Mouse (Mus musculus) forebrain, postnatal 0 days (tissue): Measurements from ENCODE around the gene Igsf9. TPM values are rescaled to one million over a fixed set of nuclear protein-coding genes. Genes with fewer than 3 reads are reported as not detected.

ENCODE experiments used
- ATAC-seq: fragments of 200-750 bp; cut with Nextera tagmentation; 2 replicates; pipeline ENCODE4 v1.8.0; 2017; ENCODE audit warnings: mild to moderate bottlenecking, moderate library complexity
- DNase-seq: peaks from one replicate; pipeline ENCODE4 v3.0.0-alpha.2; 2015
- H3K27ac ChIP-seq: fragments of 300-500 bp; sonication (generic); 2 replicates; pipeline ENCODE4 v1.5.1; 2014; ENCODE audit warnings: low read depth, mild to moderate bottlenecking, antibody characterized with exemption, low read length, moderate library complexity, mixed read lengths
- H3K27me3 ChIP-seq: fragments of 300-500 bp; sonication (generic); 2 replicates; pipeline ENCODE4 v1.6.1; 2014; ENCODE audit warnings: mild to moderate bottlenecking, low read length, mixed read lengths; ENCODE audit not compliant: insufficient read depth
- H3K36me3 ChIP-seq: fragments of 300-500 bp; sonication (generic); 2 replicates; pipeline ENCODE4 v1.6.1; 2014; ENCODE audit warnings: mild to moderate bottlenecking, moderate library complexity; ENCODE audit not compliant: insufficient read depth
- H3K4me1 ChIP-seq: fragments of 300-500 bp; sonication (generic); 2 replicates; pipeline ENCODE4 v1.6.1; 2014; ENCODE audit warnings: antibody characterized with exemption; ENCODE audit not compliant: insufficient read depth
- H3K4me2 ChIP-seq: fragments of 300-500 bp; sonication (generic); 2 replicates; pipeline ENCODE4 v1.6.1; 2014; ENCODE audit warnings: low read depth, mild to moderate bottlenecking, moderate library complexity
- H3K4me3 ChIP-seq: fragments of 300-500 bp; sonication (generic); 2 replicates; pipeline ENCODE4 v1.5.1; 2014; ENCODE audit warnings: low read depth, low read length, mixed read lengths
- H3K9ac ChIP-seq: fragments of 300-500 bp; sonication (generic); 2 replicates; pipeline ENCODE4 v1.6.1; 2014; ENCODE audit warnings: mild to moderate bottlenecking
- H3K9me3 ChIP-seq: fragments of 300-500 bp; sonication (generic); 2 replicates; pipeline ENCODE4 v1.6.1; 2016; ENCODE audit warnings: low read length
- CTCF ChIP-seq: sonication (generic); IDR thresholded peaks from 2 replicates; pipeline ENCODE4 v1.5.1; 2016; ENCODE audit warnings: antibody characterized with exemption, control low read depth, low read depth
- WGBS: fragments of 180-500 bp; shearing (Covaris S2); extraction: QIAGEN DNeasy Blood & Tissue Kit; methylation state at CpG from one replicate; pipeline ENCODE4 v1.1.7; 2014; 5-methylcytosine and 5-hydroxymethylcytosine counted together
- polyA plus RNA-seq: library from polyadenylated mRNA; unstranded; fragments of >200 nt; fragmentation: Nextera tagmentation; extraction: Ambion mirVana; gene quantifications from 2 replicates; pipeline ENCODE4 v1.2.1, GENCODE M21; 2015
- total RNA-seq: library from RNA; depleted of rRNA; stranded (reverse); fragments of >200 nt; gene quantifications from 2 replicates; pipeline ENCODE4 v1.2.3, GENCODE M21; 2014; rRNA removed

The Igsf9 gene
- 35.3 and 36.2 TPM in 2 replicates for total RNA-seq
- polyA plus RNA-seq, result 13.3 and 25.6 TPM in 2 replicates

- peaks cover 45% of the 10 kb centered on the region for H3K4me1 ChIP-seq
- DNase-seq (peak; percentile 97), ATAC-seq (peak; percentile 97)
- no peaks in the 10 kb centered on the region for H3K27me3 ChIP-seq
- H3K9ac ChIP-seq, result peak within 1 kb of the TSS; percentile 61
- peak; percentile 82 for TF ChIP-seq CTCF
- H3K4me3 ChIP-seq, result peak within 1 kb of the TSS; percentile 72
- no peaks in the 10 kb centered on the region for H3K36me3 ChIP-seq
- H3K27ac ChIP-seq, result peak within 1 kb of the TSS; percentile 43
- under 1% methylated on average over 38 of the region's 38 CpGs for WGBS
- peak within 1 kb of the TSS; percentile 61 for H3K4me2 ChIP-seq
- H3K9me3 ChIP-seq, result no peaks in the 10 kb centered on the region
Measured at GRCm38 (mm10) chr1:172481540-172482280, at the start of gene Igsf9. TSS of gene Igsf9 (plus strand) at chr1:172481788.

GRCm38 (mm10) chr1:172431836-172432586 is 49.6 kb upstream of the Igsf9 start:
- Histone ChIP-seq H3K4me3 (no peak overlapping the region), H3K27me3 (no peaks in the 10 kb centered on the region), H3K4me2 (no peak overlapping the region), H3K27ac (no peak overlapping the region), H3K9me3 (no peaks in the 10 kb centered on the region), H3K4me1 (no peaks in the 10 kb centered on the region), H3K36me3 (no peaks in the 10 kb centered on the region), H3K9ac (no peak overlapping the region)
- 57% methylated on average over 4 of the region's 4 CpGs for WGBS
- DNase-seq, result no peak
- no peak for ATAC-seq
- no peak for TF ChIP-seq CTCF

- Histone ChIP-seq H3K4me2 (no peak overlapping the region), H3K9me3 (no peaks in the 10 kb centered on the region), H3K9ac (no peak overlapping the region), H3K27ac (no peak overlapping the region), H3K36me3 (no peaks in the 10 kb centered on the region), H3K27me3 (no peaks in the 10 kb centered on the region), H3K4me1 (no peaks in the 10 kb centered on the region), H3K4me3 (no peak overlapping the region)
- ATAC-seq (no peak), DNase-seq (no peak)
- no peak for TF ChIP-seq CTCF
- 88% methylated on average over 3 of the region's 3 CpGs for WGBS
Measured at GRCm38 (mm10) chr1:172432587-172432955, 49.0 kb upstream of the Igsf9 start.

GRCm38 (mm10) chr1:172433012-172433850 is 48.4 kb upstream of the Igsf9 start:
- WGBS, result 90% methylated on average over 20 of the region's 20 CpGs
- H3K36me3 ChIP-seq, result no peaks in the 10 kb centered on the region
- H3K4me2 ChIP-seq, result no peak overlapping the region
- no peak overlapping the region for H3K27ac ChIP-seq
- no peaks in the 10 kb centered on the region for H3K27me3 ChIP-seq
- H3K4me3 ChIP-seq, result no peak overlapping the region
- DNase-seq (no peak), ATAC-seq (no peak)
- no peaks in the 10 kb centered on the region for H3K9me3 ChIP-seq
- H3K9ac ChIP-seq, result no peak overlapping the region
- H3K4me1 ChIP-seq, result no peaks in the 10 kb centered on the region
- no peak for TF ChIP-seq CTCF

GRCm38 (mm10) chr1:172433851-172434165 is 47.8 kb upstream of the Igsf9 start:
- no peak overlapping the region for H3K9ac ChIP-seq
- no peaks in the 10 kb centered on the region for H3K4me1 ChIP-seq
- TF ChIP-seq CTCF, result no peak
- no peaks in the 10 kb centered on the region for H3K9me3 ChIP-seq
- no peaks in the 10 kb centered on the region for H3K27me3 ChIP-seq
- H3K4me2 ChIP-seq, result no peak overlapping the region
- no peak overlapping the region for H3K27ac ChIP-seq
- H3K4me3 ChIP-seq, result no peak overlapping the region
- no peaks in the 10 kb centered on the region for H3K36me3 ChIP-seq
- DNase-seq (no peak), ATAC-seq (no peak)
- 74% methylated on average over 4 of the region's 4 CpGs for WGBS

- ATAC-seq (peak; percentile 50), DNase-seq (peak; percentile 6)
- no peaks in the 10 kb centered on the region for H3K4me1 ChIP-seq
- H3K36me3 ChIP-seq, result no peaks in the 10 kb centered on the region
- WGBS, result 53% methylated on average over 6 of the region's 6 CpGs
- no peak overlapping the region for H3K4me3 ChIP-seq
- no peaks in the 10 kb centered on the region for H3K9me3 ChIP-seq
- no peak overlapping the region for H3K4me2 ChIP-seq
- no peak overlapping the region for H3K9ac ChIP-seq
- H3K27ac ChIP-seq, result 0 out of 2 replicates have a peak overlapping the region, but pooled peaks have one; percentile 16
- no peaks in the 10 kb centered on the region for H3K27me3 ChIP-seq
- TF ChIP-seq CTCF, result no peak
Measured at GRCm38 (mm10) chr1:172436785-172437184, 44.8 kb upstream of the Igsf9 start.
